In the genomic region with DNA sequence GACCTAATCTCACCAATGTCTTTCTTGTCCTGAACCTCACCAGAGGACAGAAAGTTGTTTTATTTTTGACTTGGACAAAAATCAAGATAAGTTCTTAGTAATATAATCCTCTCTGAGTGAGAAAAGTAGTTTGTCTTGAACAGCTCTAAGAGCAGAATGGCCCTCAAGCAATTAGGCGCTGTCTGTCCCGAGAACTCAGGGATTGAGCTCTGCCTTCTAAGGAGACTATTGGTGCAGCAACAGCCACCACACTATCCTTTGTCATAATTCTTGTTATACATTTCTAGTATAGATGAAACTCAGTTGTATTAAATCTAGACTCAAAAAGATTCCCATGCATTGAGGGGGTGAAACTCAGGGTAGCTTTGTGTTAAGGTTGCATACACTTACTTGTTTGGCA, we compare ENCODE assay signal across 28 mouse cellular contexts.
"Had no signal": no experiment of that assay in that cellular context is flagged by ENCODE, and none has a peak within 500 bp of the region (broad histone marks: within the 10 kb centered on the region; RNA-seq: fewer than 3 reads in every experiment).

No protein-coding gene starts in this region.

- H3K27ac ChIP-seq: embryonic facial prominence, embryonic 10.5 days; embryonic facial prominence, embryonic 12.5 days; embryonic facial prominence, embryonic 13.5 days; embryonic facial prominence, embryonic 15.5 days; forebrain, embryonic 10.5 days; forebrain, embryonic 12.5 days; forebrain, embryonic 13.5 days; forebrain, embryonic 15.5 days; gastrocnemius, adult 2 months; heart, adult 2 months had no signal

- H3K4me2 ChIP-seq: embryonic facial prominence, embryonic 12.5 days; embryonic facial prominence, embryonic 13.5 days; embryonic facial prominence, embryonic 15.5 days; forebrain, embryonic 12.5 days; forebrain, embryonic 13.5 days; forebrain, embryonic 15.5 days had no signal

- DNase-seq: cerebellum, adult 2 months; cerebellum, adult 8-10 months; cerebellum, adult 9-10 months; cerebellum, adult 9-11 months; cerebellum, postnatal 10 days; cerebellum, postnatal 14 days; cerebellum, postnatal 25 days; cerebellum, postnatal 36 days; embryo, embryonic 11 days; forebrain, postnatal 0 days; gastrocnemius, adult 2 months; gastrocnemius, postnatal 10 days; gastrocnemius, postnatal 14 days; gastrocnemius, postnatal 25 days; gastrocnemius, postnatal 36 days; heart, adult 18-20 months; heart, adult 2 months had no signal

- H3K9ac ChIP-seq: embryonic facial prominence, embryonic 12.5 days; embryonic facial prominence, embryonic 13.5 days; embryonic facial prominence, embryonic 15.5 days; forebrain, embryonic 12.5 days; forebrain, embryonic 13.5 days; forebrain, embryonic 15.5 days; forebrain, postnatal 0 days had no signal

- H3K27me3 ChIP-seq: embryonic facial prominence, embryonic 12.5 days; embryonic facial prominence, embryonic 13.5 days; embryonic facial prominence, embryonic 15.5 days; forebrain, embryonic 12.5 days; forebrain, embryonic 13.5 days; forebrain, embryonic 15.5 days had no signal

- H3K4me1 ChIP-seq: embryonic facial prominence, embryonic 10.5 days; embryonic facial prominence, embryonic 12.5 days; embryonic facial prominence, embryonic 13.5 days; embryonic facial prominence, embryonic 15.5 days; forebrain, embryonic 10.5 days; forebrain, embryonic 12.5 days; forebrain, embryonic 13.5 days; forebrain, embryonic 15.5 days had no signal

- H3K4me3 ChIP-seq: embryonic facial prominence, embryonic 10.5 days; embryonic facial prominence, embryonic 12.5 days; embryonic facial prominence, embryonic 13.5 days; embryonic facial prominence, embryonic 15.5 days; erythroblast, embryonic 14.5 days; forebrain, embryonic 10.5 days; forebrain, embryonic 12.5 days; forebrain, embryonic 13.5 days; forebrain, embryonic 15.5 days; gastrocnemius, adult 2 months; heart, adult 2 months had no signal

- H3K9me3 ChIP-seq: embryonic facial prominence, embryonic 10.5 days; embryonic facial prominence, embryonic 12.5 days; embryonic facial prominence, embryonic 13.5 days; embryonic facial prominence, embryonic 15.5 days; forebrain, embryonic 10.5 days; forebrain, embryonic 12.5 days; forebrain, embryonic 13.5 days; forebrain, embryonic 15.5 days had no signal

- ATAC-seq: forebrain, embryonic 13.5 days; forebrain, embryonic 14.5 days; forebrain, embryonic 15.5 days; forebrain, embryonic 16.5 days; forebrain, postnatal 0 days had no signal
